Mouse (Mus musculus) kidney, embryonic 15.5 days (tissue): ENCODE data around the gene Pim1. TPM values are rescaled to one million over a fixed set of nuclear protein-coding genes. Genes with fewer than 3 reads are reported as not detected.

Experiments
- ATAC-seq: fragments of 200-750 bp; cut with Nextera tagmentation; replicated peaks from 2 replicates; pipeline ENCODE4 v1.8.0; 2017; ENCODE audit warnings: moderate TSS enrichment; ENCODE audit not compliant: low FRiP score
- H3K27ac ChIP-seq: fragments of 300-500 bp; sonication (generic); 2 replicates; pipeline ENCODE4 v1.5.1; 2015; ENCODE audit warnings: mild to moderate bottlenecking, inconsistent platforms
- H3K27me3 ChIP-seq: fragments of 300-500 bp; sonication (generic); 2 replicates; pipeline ENCODE4 v1.6.1; 2015; ENCODE audit warnings: inconsistent platforms
- H3K36me3 ChIP-seq: fragments of 300-500 bp; sonication (generic); 2 replicates; pipeline ENCODE4 v1.6.1; 2015; ENCODE audit warnings: inconsistent platforms
- H3K4me1 ChIP-seq: fragments of 300-500 bp; sonication (generic); 2 replicates; pipeline ENCODE4 v1.6.1; 2015; ENCODE audit warnings: inconsistent platforms
- H3K4me2 ChIP-seq: fragments of 300-500 bp; sonication (generic); 2 replicates; pipeline ENCODE4 v1.6.1; 2015; ENCODE audit warnings: moderate library complexity, mild to moderate bottlenecking, inconsistent platforms
- H3K4me3 ChIP-seq: fragments of 300-500 bp; sonication (generic); replicated peaks from 2 replicates; pipeline ENCODE4 v1.5.1; 2015; ENCODE audit warnings: mild to moderate bottlenecking, inconsistent platforms
- H3K9ac ChIP-seq: fragments of 300-500 bp; sonication (generic); 2 replicates; pipeline ENCODE4 v1.6.1; 2015; ENCODE audit warnings: mild to moderate bottlenecking, inconsistent platforms
- H3K9me3 ChIP-seq: fragments of 300-500 bp; sonication (generic); replicated peaks from 2 replicates; pipeline ENCODE4 v1.6.1; 2016; ENCODE audit warnings: inconsistent platforms
- WGBS: fragments of 180-500 bp; shearing (Covaris S2); methylation state at CpG from one replicate; pipeline ENCODE4 v1.1.7; 2015; ENCODE audit warnings: mixed read lengths; 5-methylcytosine and 5-hydroxymethylcytosine counted together
- polyA plus RNA-seq: library from polyadenylated mRNA; unstranded; fragments of >200 nt; fragmentation: Nextera tagmentation; extraction: Ambion mirVana; gene quantifications from 2 replicates; pipeline ENCODE4 v1.2.1, GENCODE M21; 2015

The Pim1 gene
- polyA plus RNA-seq, 1 experiment from 2014 or later = 17.9 TPM

DNA sequence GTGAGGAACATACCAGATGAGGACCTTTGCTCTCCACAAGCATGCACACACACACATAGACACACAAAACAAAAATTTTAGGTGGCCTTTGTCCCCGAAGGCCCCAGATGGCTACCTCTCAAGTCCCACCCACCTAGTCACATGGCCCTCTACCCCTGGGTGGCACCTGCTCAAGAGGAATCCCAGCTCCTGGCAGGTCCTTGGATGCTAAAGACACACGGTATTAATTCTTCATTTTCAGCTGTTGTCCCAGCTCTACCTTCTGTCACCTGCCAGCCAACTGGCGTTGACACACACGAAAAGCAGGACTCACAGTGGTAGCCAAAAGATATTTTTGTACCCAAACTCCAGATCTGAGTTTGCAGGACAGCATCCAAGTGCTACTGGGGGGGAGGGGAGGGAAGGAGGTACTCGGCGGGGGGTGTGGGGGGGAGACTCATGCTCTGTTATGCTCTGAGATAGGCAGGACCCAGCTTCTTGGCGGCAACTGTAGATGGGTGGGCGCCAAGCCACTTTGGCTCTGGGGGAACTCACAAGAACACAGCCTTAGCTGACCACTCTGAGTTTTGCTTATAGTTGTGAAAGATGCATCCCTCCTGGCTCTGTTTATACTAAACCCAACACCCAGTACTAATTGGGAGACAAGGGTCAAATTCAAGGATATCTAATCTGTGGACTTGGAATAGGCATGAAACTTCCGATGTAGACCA lies 35.0 kb upstream of the Pim1 start:
- Histone ChIP-seq H3K9ac (no peak overlapping the region), H3K27ac (no peak overlapping the region), H3K4me1 (peaks cover 43% of the 10 kb centered on the region), H3K36me3 (no peaks in the 10 kb centered on the region), H3K4me2 (no peak overlapping the region), H3K9me3 (no peaks in the 10 kb centered on the region), H3K4me3 (no peak overlapping the region), H3K27me3 (no peaks in the 10 kb centered on the region)
- no peak for ATAC-seq
- 88% methylated on average over 9 of the region's 9 CpGs for WGBS

DNA sequence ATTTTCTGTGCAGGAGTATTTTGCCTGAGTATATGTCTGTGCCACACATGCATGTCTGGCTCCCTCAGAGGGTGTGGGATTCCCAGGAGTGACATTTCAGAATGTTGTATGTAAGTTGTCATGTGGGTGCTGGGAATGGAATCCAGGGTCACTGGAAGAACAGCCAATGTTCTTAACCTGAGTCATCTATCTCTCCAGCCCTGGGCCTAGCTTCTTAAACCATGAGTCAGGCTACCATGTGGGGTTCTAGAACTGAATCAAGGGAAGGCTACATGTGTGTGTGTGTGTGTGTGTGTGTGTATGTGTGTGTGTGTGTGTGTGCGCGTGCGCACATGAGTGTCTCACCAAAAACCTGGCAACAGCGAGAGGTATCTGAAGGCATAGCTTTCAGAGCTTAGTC lies 34.1 kb upstream of the Pim1 start:
- H3K27ac ChIP-seq = no peak overlapping the region
- H3K4me3 ChIP-seq = no peak overlapping the region
- peaks cover 34% of the 10 kb centered on the region for H3K4me1 ChIP-seq
- no peaks in the 10 kb centered on the region for H3K27me3 ChIP-seq
- no peak overlapping the region for H3K9ac ChIP-seq
- WGBS = 95% methylated on average over 4 of the region's 4 CpGs
- no peak for ATAC-seq
- no peaks in the 10 kb centered on the region for H3K36me3 ChIP-seq
- no peaks in the 10 kb centered on the region for H3K9me3 ChIP-seq
- H3K4me2 ChIP-seq = no peak overlapping the region

DNA sequence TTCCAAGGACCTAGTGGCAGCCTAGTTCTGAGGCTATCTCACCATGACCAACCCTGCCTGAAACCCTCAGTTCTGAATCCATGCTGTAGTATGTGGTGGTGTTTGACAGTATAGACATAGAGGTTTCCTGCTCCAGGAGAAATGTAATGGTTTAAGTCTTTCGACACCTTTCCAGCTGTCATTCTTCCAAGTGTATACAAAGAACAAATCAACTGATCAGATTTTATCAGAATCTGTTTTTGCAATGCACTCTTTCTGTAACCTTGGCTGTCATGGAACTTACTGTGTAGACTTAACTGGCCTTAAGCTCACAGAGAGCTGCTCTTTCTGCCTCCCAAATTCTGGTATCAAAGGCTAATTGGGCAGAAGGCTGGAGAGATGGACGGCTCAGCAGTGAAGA lies 33.6 kb upstream of the Pim1 start:
- peaks cover 30% of the 10 kb centered on the region for H3K4me1 ChIP-seq
- 89% methylated on average over 2 of the region's 2 CpGs for WGBS
- no peaks in the 10 kb centered on the region for H3K36me3 ChIP-seq
- H3K4me3 ChIP-seq = no peak overlapping the region
- H3K27me3 ChIP-seq = no peaks in the 10 kb centered on the region
- no peak overlapping the region for H3K9ac ChIP-seq
- ATAC-seq = no peak
- H3K4me2 ChIP-seq = no peak overlapping the region
- no peaks in the 10 kb centered on the region for H3K9me3 ChIP-seq
- H3K27ac ChIP-seq = no peak overlapping the region

DNA sequence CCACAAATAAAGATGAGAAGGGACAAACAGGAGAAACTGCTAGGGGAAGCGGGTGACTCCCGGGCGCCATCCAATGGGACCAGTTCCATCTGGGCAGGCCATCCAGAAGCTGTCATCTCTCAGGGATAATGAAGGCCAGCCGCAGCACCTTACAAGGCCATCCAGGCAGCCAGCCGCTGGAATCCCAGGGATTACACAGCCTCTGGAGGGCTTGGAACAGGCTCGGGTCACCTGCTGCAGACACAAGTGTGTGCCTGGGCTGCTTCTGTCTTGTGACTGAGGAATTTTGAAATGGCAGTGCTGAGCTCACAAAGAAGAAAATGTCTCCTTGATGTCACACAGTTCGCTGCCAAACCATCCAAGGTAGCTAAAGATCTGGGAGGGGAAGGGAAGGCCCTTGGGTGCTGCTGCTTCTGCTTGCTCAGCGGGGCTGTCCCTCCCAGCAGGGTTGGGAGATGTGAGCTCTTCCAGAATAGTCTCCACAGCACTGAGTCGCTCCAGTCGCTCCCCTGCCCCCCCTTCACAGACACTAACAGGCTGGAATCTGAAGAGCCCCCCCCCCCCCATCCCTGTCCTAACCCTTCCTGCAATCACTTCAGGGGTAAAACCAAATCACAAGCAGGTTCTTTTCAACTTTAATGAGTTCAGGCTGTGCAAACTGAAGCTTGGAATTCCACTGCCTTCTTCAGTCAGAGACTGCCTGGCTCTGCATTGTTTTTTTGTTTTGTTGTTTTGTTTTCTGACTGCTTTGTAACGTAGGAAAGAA lies 32.6 kb upstream of the Pim1 start:
- Histone ChIP-seq H3K27ac (peak overlapping the region; percentile 42; the same call in 1 of the 2 replicates), H3K9ac (no peak overlapping the region), H3K4me3 (no peak overlapping the region), H3K27me3 (no peaks in the 10 kb centered on the region), H3K9me3 (no peaks in the 10 kb centered on the region), H3K36me3 (no peaks in the 10 kb centered on the region), H3K4me2 (no peak overlapping the region), H3K4me1 (peaks cover 35% of the 10 kb centered on the region)
- ATAC-seq = no peak
- WGBS = 53% methylated on average over 11 of the region's 11 CpGs

DNA sequence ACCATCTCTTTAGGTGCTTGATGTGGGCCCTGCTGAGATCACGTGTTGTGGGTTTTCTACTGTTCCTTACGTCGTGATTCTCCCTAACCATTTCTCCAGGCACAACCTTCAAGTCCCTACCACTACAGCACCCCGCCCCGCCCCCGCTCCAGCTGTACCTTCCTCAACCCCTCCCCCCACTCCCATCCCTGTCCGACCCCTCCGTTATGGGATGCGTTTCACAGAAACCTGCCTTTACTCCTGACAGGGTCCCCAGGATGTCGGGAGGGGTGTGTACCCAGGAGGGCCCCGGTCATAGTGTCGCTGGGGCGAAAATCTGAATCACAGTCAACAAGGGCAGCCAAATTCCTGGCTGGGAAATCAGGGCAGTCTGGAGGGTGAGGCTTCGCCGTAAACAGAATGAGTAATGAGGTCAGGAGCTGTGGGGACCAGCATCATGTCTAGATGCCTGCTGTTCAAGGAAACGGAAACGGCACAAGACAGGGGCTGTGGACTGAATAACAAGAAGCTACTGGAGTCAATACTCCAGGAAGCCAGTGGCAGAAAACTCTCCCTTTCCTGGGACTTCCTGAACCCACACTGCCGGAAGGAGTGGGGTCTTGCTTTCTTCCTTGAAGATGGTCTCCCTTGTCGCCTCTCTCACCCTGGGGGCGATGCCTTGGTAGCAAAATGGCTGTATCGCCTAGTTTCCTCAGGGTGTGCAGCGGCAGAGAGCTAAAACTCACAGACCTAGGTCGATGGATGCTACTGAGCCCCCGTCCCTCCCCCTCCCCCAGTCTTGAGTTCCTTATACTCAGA lies 31.0 kb upstream of the Pim1 start:
- Histone ChIP-seq H3K27ac (peak overlapping the region; percentile 87), H3K9ac (peak overlapping the region; percentile 33; the same call in 1 of the 2 replicates), H3K4me1 (peaks cover 50% of the 10 kb centered on the region), H3K4me2 (peak overlapping the region; percentile 61), H3K27me3 (no peaks in the 10 kb centered on the region), H3K4me3 (peak overlapping the region; percentile 26), H3K9me3 (no peaks in the 10 kb centered on the region), H3K36me3 (no peaks in the 10 kb centered on the region)
- peak; percentile 59; the same call in 1 of the 2 replicates for ATAC-seq
- WGBS = 4% methylated on average over 24 of the region's 24 CpGs

DNA sequence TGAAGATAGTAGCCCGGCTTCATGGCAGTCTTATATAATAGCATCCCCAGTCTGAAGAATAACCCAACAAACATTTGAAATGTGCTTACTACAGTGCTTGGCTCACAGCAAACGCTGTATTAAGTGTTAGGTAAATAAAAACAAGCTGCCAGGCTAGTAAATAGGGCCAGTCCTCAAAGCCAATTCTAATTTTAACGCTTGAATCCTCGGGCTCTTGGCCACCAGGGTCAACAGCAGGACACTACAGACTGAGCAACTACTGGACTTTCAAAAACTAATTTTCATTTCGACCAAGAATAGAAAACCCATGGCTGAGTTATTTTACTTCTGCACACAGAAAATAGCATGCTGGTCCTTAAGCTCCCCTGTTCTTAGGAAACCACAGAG lies 30.4 kb upstream of the Pim1 start:
- peak overlapping the region; percentile 87 for H3K27ac ChIP-seq
- no peak for ATAC-seq
- no peak overlapping the region for H3K9ac ChIP-seq
- H3K27me3 ChIP-seq = no peaks in the 10 kb centered on the region
- peaks cover 56% of the 10 kb centered on the region for H3K4me1 ChIP-seq
- WGBS = 18% methylated on average over 5 of the region's 5 CpGs
- H3K4me2 ChIP-seq = peak overlapping the region; percentile 61
- no peak overlapping the region for H3K4me3 ChIP-seq
- no peaks in the 10 kb centered on the region for H3K9me3 ChIP-seq
- H3K36me3 ChIP-seq = no peaks in the 10 kb centered on the region

DNA sequence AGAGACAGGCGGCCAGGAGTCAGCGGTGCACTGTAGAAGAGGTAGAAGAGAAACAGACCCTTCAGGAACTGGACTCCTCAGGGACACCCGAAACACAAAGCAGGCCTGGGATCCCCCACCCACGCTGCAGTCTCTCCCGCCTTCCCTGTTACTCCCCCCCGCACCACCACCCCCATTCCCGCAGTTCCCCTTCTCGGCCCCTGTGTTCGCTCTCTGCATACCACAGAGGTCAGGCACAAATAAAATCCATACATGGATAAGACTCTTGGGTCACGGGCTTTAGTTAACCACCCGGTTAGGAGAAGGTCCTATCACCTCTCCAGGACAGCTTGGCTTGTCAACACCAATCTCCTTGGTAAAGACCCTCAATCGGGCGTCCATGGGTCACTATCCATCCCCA lies 26.9 kb upstream of the Pim1 start:
- 10% methylated on average over 13 of the region's 13 CpGs for WGBS
- Histone ChIP-seq H3K9me3 (no peaks in the 10 kb centered on the region), H3K4me2 (peak overlapping the region; percentile 62), H3K9ac (peak overlapping the region; percentile 35), H3K4me3 (peak overlapping the region; percentile 33), H3K27me3 (no peaks in the 10 kb centered on the region), H3K27ac (peak overlapping the region; percentile 93), H3K36me3 (no peaks in the 10 kb centered on the region), H3K4me1 (peaks cover 67% of the 10 kb centered on the region)
- peak; percentile 14; the same call in 1 of the 2 replicates for ATAC-seq

DNA sequence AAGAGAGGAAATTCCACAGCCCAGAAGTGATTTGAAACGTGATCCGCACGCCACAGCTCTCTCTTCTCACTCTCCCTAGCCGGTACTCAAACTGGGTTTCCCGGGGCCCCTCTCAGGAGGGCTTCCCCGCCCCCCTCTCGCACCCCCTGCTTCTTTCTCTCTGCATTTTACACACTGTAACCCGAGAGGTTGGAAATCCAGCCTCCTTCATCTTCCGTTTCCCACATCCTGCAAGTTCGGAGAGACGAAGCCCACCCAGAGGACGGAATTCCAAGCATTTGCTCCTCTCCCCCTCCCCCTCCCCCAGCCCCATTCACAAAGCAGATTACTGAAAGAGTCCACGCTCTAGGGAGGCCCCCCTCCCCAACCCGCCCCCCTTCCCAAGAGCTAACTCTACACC lies 26.5 kb upstream of the Pim1 start:
- peak overlapping the region; percentile 33 for H3K4me3 ChIP-seq
- H3K27ac ChIP-seq = peak overlapping the region; percentile 93
- H3K9ac ChIP-seq = peak overlapping the region; percentile 35
- peak; percentile 84 for ATAC-seq
- H3K4me1 ChIP-seq = peaks cover 63% of the 10 kb centered on the region
- 0% methylated on average over 14 of the region's 14 CpGs for WGBS
- H3K9me3 ChIP-seq = no peaks in the 10 kb centered on the region
- peak overlapping the region; percentile 62 for H3K4me2 ChIP-seq
- H3K36me3 ChIP-seq = no peaks in the 10 kb centered on the region
- no peaks in the 10 kb centered on the region for H3K27me3 ChIP-seq

DNA sequence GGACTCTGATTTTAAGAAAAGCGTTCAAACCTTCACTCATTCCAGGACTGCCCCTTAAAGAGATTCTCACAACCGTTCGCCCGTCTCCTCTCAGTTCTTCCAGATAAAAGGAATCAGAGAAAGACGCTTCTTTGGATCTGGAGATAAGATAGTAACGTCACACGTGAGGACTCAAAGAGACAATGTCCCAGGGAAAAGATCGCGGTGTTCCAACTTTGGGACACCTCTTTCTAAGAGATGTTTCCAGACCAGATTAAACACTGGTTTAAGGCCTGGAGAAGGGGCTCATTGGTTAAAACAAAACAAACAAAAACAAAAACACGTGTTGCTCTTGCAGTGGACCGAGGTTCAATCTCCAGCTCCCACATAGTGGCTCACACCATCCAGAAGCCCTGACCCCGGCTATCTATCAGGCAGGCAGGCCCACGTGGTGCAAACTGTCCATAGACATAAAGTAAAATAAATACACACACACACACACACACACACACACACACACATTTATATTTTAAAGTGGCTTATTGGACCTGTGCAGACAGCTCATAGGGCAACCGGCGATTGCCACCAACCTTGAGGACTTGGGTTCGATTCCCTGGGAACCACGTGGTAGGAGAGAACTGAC lies 25.9 kb upstream of the Pim1 start:
- Histone ChIP-seq H3K4me1 (peaks cover 58% of the 10 kb centered on the region), H3K36me3 (no peaks in the 10 kb centered on the region), H3K9ac (no peak overlapping the region), H3K4me3 (peak overlapping the region; percentile 33), H3K4me2 (peak overlapping the region; percentile 62), H3K9me3 (no peaks in the 10 kb centered on the region), H3K27ac (peak overlapping the region; percentile 93), H3K27me3 (no peaks in the 10 kb centered on the region)
- WGBS = 7% methylated on average over 17 of the region's 17 CpGs
- peak; percentile 34; the same call in 1 of the 2 replicates for ATAC-seq

DNA sequence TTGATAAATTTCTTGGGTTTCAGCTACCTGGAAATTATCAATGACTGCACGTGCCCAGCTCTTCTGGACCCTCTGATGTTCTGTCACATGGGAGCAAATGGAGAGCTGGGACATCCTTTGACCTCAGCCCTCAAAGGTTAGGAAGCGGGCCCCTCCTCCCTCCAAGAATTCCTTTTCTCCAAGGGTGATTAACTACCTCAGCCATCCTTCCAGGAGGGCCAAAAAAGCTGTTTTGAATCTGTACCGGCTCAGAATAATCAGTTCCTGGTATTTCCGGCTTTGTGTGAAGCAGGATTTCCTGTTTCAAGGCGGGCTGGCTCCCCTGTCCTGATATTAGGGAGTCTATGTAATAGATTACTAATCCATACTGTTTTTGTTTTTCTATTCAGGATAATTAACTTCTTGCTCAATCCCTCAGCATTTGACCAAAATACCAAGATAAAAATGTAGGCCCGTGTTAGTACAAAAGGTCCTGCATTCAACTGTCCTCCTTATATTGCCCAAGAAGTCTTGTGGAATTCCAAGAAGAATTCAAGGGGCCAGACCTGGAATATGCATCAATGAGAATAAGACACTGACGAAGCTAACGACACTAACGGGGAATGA lies 25.0 kb upstream of the Pim1 start:
- Histone ChIP-seq H3K4me3 (no peak overlapping the region), H3K27ac (peak overlapping the region; percentile 93), H3K4me1 (peaks cover 60% of the 10 kb centered on the region), H3K36me3 (no peaks in the 10 kb centered on the region), H3K9me3 (no peaks in the 10 kb centered on the region), H3K4me2 (no peak overlapping the region), H3K9ac (no peak overlapping the region), H3K27me3 (no peaks in the 10 kb centered on the region)
- no peak for ATAC-seq
- WGBS = 16% methylated on average over 9 of the region's 9 CpGs

DNA sequence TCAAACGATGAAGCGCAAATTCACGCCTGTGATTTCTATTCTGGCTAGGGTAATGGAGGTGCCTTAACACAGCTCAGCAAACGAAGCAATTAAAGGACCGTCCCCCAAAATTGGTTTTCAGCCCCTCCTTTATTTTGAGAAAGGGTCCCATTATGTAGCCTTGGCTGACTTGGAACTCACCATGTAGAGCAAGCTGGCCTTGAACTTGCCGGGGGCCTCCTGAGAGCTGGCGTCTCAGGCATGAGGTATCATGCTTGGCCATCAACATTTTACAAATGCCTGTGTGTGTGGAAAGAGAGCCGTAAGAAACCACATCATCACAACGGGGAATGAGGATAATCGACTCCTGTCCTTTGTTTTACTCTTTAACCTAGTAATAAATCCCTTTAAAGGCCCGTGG lies 23.5 kb upstream of the Pim1 start:
- peak overlapping the region; percentile 57 for H3K4me2 ChIP-seq
- WGBS = 30% methylated on average over 11 of the region's 11 CpGs

More for the DNA sequence above, 23.5 kb upstream of the Pim1 start:
- Histone ChIP-seq H3K4me3 (peak overlapping the region; percentile 27; the same call in 1 of the 2 replicates), H3K27me3 (no peaks in the 10 kb centered on the region), H3K36me3 (no peaks in the 10 kb centered on the region), H3K9me3 (no peaks in the 10 kb centered on the region), H3K27ac (peak overlapping the region; percentile 84), H3K9ac (no peak overlapping the region), H3K4me1 (peaks cover 63% of the 10 kb centered on the region)
- no peak for ATAC-seq
